Mouse (Mus musculus): Measurements from ENCODE around the gene Gng11. TPM values are rescaled to one million over a fixed set of nuclear protein-coding genes. Genes with fewer than 3 reads are reported as not detected.

Gng11 gene
- 15.5 and 19.0 TPM in 2 replicates for polyA plus RNA-seq (2012; rRNA removed)

DNA sequence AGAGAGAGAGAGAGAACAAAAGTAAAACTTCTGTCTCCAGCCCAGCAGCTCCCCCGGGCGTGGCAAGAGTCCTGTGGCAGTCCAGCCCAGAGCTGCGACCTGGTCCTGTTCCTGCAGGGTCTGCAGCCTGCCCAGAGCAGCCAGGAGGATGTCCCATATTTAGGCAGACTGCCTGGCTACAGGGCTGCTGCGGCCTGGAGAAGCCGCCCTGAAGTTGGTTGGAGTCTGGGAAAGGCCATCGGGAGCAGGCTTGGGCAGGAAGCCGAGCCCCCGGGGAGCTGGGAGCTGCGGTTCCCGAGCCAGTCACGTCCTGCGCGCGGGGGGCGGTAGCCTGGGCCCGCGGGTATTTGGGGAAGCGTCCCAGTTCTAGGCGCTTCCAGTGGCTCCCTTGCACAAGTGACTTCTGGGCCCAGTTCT is at the start of gene Gng11:
Gene Gng11, plus strand, starts transcription at position 15 of the 417 bp plus-strand sequence.
- TF ChIP-seq CTCF (IDR thresholded peaks at IDR 0.05; ENCODE audit: extremely low read depth, insufficient read depth, low read length), result no peak
- TF ChIP-seq POLR2A (IDR thresholded peaks at IDR 0.05; ENCODE audit: extremely low read depth, insufficient read depth, low read length), result no peak
- Histone ChIP-seq H3K4me3 (ENCODE audit: insufficient read depth, low read length) (peak within 1 kb of the TSS; percentile 33), H3K27ac (ENCODE audit: insufficient read depth, low read length) (peak within 1 kb of the TSS; percentile 98), H3K4me1 (ENCODE audit: control insufficient read depth, insufficient read depth, low read length) (no peaks in the 10 kb centered on the region)

DNA sequence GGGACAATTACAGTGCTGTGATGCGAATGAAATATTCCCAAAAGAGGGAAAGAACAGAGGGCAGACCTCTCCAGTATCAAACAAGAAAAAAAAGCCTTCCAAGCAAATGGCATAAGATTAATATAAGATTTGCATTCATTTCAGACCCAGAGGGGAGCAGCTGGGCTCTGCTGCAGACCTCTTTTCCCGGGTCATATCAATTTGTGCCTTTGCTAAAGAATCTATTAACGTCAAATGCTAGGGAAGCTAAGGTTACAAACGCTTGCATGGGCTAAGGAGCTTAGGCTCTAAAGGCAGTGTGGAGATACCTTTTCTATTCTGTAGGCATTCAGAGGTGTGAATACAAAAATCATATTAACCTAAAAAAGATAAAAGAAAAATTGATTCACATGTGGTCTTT is 48.7 kb upstream of the Gng11 start:
- Histone ChIP-seq H3K27ac (ENCODE audit: insufficient read depth, low read length) (no peak overlapping the region), H3K4me3 (ENCODE audit: insufficient read depth, low read length) (no peak overlapping the region), H3K4me1 (ENCODE audit: control insufficient read depth, insufficient read depth, low read length) (no peaks in the 10 kb centered on the region)
- TF ChIP-seq POLR2A (IDR thresholded peaks at IDR 0.05; ENCODE audit: extremely low read depth, insufficient read depth, low read length) (no peak), CTCF (IDR thresholded peaks at IDR 0.05; ENCODE audit: extremely low read depth, insufficient read depth, low read length) (no peak)

DNA sequence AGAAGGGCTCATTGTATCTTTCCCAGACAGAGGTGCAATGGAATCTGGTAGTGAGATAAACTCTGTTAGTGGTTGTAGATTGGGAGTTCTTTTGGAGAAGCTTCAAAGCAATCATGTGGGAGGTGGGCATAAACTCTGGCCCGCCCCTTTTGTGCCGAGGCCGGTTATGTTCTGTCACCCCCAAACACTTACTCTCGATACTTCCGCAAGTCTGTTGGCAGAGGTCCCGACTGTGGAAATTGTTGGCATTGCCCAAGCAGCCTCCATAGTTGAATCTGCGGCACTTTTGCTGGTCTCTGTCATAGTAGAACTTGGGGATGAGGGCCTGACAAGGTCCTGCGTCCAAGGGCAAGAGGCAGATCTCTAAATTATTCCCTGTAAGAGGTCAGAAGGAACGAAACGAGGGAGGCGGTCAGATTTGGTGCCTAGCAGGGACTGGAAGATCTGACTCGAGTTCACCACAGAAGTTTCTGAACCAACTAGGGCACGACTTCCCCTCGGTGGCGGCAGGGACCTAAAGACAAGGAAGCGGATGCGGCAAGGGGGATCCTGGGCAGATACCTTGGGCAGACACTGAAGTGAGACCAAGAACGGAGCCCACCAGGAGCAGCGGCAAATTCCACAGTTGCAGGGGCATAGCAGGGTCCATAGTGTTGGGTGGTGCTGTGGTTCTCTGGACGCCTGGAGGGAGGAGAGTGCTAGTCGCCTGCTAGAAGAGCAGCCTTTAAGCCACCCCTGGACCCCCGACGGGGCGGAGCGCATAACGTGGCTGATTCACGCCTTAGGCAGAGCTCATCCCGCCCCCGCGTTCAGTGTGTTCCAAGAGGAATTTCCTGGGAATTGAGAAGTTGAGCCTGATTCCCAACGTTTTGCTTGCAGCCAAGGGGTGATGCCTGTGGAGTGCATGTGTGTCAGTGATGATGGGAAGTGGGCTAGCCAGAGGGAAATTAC is 35.8 kb upstream of the Gng11 start:
- Histone ChIP-seq H3K27ac (ENCODE audit: insufficient read depth, low read length) (no peak overlapping the region), H3K4me1 (ENCODE audit: control insufficient read depth, insufficient read depth, low read length) (no peaks in the 10 kb centered on the region), H3K4me3 (ENCODE audit: insufficient read depth, low read length) (no peak overlapping the region)
- TF ChIP-seq CTCF (IDR thresholded peaks at IDR 0.05; ENCODE audit: extremely low read depth, insufficient read depth, low read length) (no peak), POLR2A (IDR thresholded peaks at IDR 0.05; ENCODE audit: extremely low read depth, insufficient read depth, low read length) (no peak)

DNA sequence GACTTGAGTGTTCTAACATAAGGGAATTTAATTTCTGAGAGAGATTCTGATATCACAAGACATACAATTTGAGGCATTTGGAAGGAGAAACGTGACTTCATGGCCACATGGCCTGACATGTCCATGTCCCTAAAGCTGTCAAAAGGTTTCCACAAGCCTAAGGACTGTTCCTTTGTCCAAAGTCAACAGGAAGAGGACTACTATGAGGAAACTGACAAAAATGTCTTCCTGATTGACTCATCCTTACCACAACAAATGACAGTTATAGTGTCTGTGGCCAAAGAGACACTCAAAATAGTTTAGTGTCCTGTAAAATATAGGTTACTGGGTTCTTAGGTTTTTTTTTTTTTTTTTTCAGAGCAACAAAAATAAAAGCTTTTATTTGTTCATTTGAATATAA is 30.0 kb upstream of the Gng11 start:
- Histone ChIP-seq H3K27ac (ENCODE audit: insufficient read depth, low read length) (no peak overlapping the region), H3K4me3 (ENCODE audit: insufficient read depth, low read length) (no peak overlapping the region), H3K4me1 (ENCODE audit: control insufficient read depth, insufficient read depth, low read length) (no peaks in the 10 kb centered on the region)
- TF ChIP-seq POLR2A (IDR thresholded peaks at IDR 0.05; ENCODE audit: extremely low read depth, insufficient read depth, low read length), result no peak
- no peak for TF ChIP-seq CTCF (IDR thresholded peaks at IDR 0.05; ENCODE audit: extremely low read depth, insufficient read depth, low read length)

DNA sequence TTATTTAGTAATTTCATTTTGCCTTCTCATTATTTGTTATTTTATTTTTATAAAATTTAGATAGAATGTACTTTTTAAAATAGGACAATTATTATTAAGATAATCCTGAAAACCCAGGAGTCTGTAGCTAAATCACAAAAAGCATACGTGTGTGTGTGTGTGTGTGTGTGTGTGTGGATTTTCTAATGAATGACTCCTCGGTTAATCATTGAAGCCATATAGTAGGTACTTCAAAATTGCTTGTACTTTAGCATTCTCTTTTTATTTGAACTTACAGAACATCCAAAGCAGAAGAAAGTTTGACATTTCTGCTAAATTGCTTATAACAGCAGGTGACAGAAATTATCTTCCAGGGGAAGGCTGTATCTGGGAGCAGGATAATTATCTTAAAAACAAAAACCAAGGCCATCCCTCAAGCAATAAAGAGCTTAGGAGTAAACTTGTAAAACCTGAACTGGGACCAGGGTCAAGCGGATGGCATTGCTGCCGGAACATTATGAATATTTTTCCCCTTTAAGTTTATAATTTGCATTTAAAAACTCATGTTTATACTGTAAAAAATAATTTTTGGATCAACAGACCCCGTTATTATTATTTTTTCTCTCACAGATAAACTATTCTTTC is 20.9 kb upstream of the Gng11 start:
- Histone ChIP-seq H3K4me3 (ENCODE audit: insufficient read depth, low read length) (no peak overlapping the region), H3K4me1 (ENCODE audit: control insufficient read depth, insufficient read depth, low read length) (no peaks in the 10 kb centered on the region), H3K27ac (ENCODE audit: insufficient read depth, low read length) (no peak overlapping the region)
- TF ChIP-seq CTCF (IDR thresholded peaks at IDR 0.05; ENCODE audit: extremely low read depth, insufficient read depth, low read length), result no peak
- no peak for TF ChIP-seq POLR2A (IDR thresholded peaks at IDR 0.05; ENCODE audit: extremely low read depth, insufficient read depth, low read length)

DNA sequence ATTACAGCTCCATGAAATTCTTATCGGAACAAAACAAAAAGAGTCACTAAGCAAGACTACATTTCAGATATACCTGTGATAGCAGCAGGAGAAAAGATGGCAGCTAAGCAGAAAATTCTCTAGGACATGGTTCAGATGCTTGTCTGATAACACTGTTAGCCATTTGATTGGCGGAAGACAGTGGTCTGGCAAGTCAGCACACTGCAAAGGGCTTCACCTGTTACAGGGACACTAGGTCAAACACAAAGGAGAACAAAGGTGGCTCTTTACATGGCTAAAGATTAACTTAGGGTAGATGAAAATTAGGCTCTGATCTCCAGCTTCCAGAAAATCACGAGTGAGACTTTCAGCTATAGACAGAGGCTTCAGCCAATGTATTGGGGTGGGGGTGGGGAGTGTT is 15.0 kb upstream of the Gng11 start, which contains the start of gene Tfpi2:
Gene Tfpi2, minus strand, starts transcription at position 170 of the 400 bp plus-strand sequence.
- no peak within 1 kb of the TSS for H3K4me3 ChIP-seq (ENCODE audit: insufficient read depth, low read length)

DNA sequence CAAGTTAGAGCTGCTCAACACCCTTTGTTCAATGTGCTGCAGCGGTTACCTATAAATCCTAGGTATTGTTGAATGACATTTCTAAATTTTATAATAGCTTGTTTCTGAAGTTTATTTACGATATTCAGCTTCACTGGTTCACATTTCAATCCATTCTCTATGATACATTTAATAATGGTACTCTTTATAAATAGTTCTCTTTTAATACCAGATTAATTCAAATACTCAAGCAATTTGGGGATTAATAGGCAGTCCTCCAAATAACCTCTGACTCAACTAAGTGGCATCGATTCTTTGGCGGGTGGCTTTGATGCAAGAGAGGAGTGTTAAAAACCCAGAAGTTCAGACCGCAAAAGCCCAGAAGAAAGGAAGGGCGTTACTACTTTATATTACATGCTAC is 10.2 kb upstream of the Gng11 start, which contains the start of gene Gngt1:
Gene Gngt1, plus strand, starts transcription at position 301 of the 400 bp plus-strand sequence.
- no peak for TF ChIP-seq POLR2A (IDR thresholded peaks at IDR 0.05; ENCODE audit: extremely low read depth, insufficient read depth, low read length)
- TF ChIP-seq CTCF (IDR thresholded peaks at IDR 0.05; ENCODE audit: extremely low read depth, insufficient read depth, low read length), result no peak
- H3K4me3 ChIP-seq (ENCODE audit: insufficient read depth, low read length), result no peak within 1 kb of the TSS
- H3K27ac ChIP-seq (ENCODE audit: insufficient read depth, low read length), result no peak within 1 kb of the TSS
- H3K4me1 ChIP-seq (ENCODE audit: control insufficient read depth, insufficient read depth, low read length), result no peaks in the 10 kb centered on the region

More for the DNA sequence above, 15.0 kb upstream of the Gng11 start, which contains the start of gene Tfpi2:
- no peak within 1 kb of the TSS for H3K27ac ChIP-seq (ENCODE audit: insufficient read depth, low read length)
- TF ChIP-seq POLR2A (IDR thresholded peaks at IDR 0.05; ENCODE audit: extremely low read depth, insufficient read depth, low read length) (no peak), CTCF (IDR thresholded peaks at IDR 0.05; ENCODE audit: extremely low read depth, insufficient read depth, low read length) (no peak)
- no peaks in the 10 kb centered on the region for H3K4me1 ChIP-seq (ENCODE audit: control insufficient read depth, insufficient read depth, low read length)

DNA sequence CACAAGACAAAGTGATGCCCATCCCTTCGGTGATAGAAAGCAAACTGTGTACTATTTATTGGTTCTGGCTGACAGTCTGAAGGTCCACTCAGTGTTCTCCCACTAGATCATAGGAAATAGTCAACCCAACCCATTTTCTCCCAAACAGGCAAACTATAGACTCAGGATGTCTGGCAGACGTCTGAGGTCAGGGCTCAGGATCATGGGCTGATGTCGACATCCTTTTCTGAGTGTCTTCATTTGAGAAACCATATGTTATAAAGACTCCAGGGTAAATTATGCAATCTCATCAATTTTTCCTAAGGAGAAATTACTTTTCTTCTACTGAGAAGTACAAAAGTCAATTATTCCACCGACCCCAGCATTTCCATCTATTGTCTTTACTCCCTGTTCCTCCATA is 5.6 kb upstream of the Gng11 start:
- Histone ChIP-seq H3K4me3 (ENCODE audit: insufficient read depth, low read length) (no peak overlapping the region), H3K27ac (ENCODE audit: insufficient read depth, low read length) (no peak overlapping the region), H3K4me1 (ENCODE audit: control insufficient read depth, insufficient read depth, low read length) (no peaks in the 10 kb centered on the region)
- no peak for TF ChIP-seq CTCF (IDR thresholded peaks at IDR 0.05; ENCODE audit: extremely low read depth, insufficient read depth, low read length)
- TF ChIP-seq POLR2A (IDR thresholded peaks at IDR 0.05; ENCODE audit: extremely low read depth, insufficient read depth, low read length), result no peak

DNA sequence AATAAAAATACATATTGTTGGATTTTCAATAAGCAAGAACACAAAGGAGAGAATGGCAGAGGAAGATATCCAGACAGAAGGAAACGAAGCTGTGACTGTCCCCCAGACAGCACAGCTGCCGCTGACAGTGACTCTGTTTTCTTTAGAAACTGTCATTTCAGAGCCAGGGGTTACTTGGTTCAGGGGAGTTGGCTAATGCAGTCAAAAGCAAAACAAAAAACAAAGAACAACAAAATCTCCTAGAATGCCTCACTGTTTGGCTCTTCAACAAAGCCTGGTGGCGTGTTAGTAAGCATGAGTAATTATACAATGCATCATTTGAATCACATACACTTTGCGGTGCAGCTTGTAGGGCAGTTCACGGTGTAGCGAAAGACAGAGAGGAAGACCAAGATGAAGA is 4.4 kb upstream of the Gng11 start:
- no peak overlapping the region for H3K4me3 ChIP-seq (ENCODE audit: insufficient read depth, low read length)
- no peaks in the 10 kb centered on the region for H3K4me1 ChIP-seq (ENCODE audit: control insufficient read depth, insufficient read depth, low read length)
- TF ChIP-seq CTCF (IDR thresholded peaks at IDR 0.05; ENCODE audit: extremely low read depth, insufficient read depth, low read length) (no peak), POLR2A (IDR thresholded peaks at IDR 0.05; ENCODE audit: extremely low read depth, insufficient read depth, low read length) (no peak)
- H3K27ac ChIP-seq (ENCODE audit: insufficient read depth, low read length), result no peak overlapping the region
